Mouse (Mus musculus) lung, postnatal 0 days (tissue): ENCODE results near the gene Nog.

Experiments
- CTCF ChIP-seq: IDR thresholded peaks from 2 replicates; pipeline ENCODE4 v1.5.1; 2016; ENCODE audit warnings: antibody characterized with exemption, mild to moderate bottlenecking
- EP300 ChIP-seq: IDR thresholded peaks from 2 replicates; pipeline ENCODE4 v1.6.1; 2016; ENCODE audit warnings: antibody characterized with exemption, mild to moderate bottlenecking, control low read depth

- no peak for TF ChIP-seq CTCF
- no peak for TF ChIP-seq EP300
Measured at GRCm38 (mm10) chr11:89327089-89327881, 25.2 kb upstream of the Nog start.
